Mouse (Mus musculus) heart, postnatal 0 days (tissue): ENCODE results near the gene Zmynd19. TPM values are rescaled to one million over a fixed set of nuclear protein-coding genes. Genes with fewer than 3 reads are reported as not detected.

Source experiments
- ATAC-seq: fragments of 200-750 bp; cut with Nextera tagmentation; 2 replicates; pipeline ENCODE4 v1.8.0; 2017; ENCODE audit warnings: low read depth, moderate number of reproducible peaks, moderate library complexity; ENCODE audit not compliant: insufficient read depth
- DNase-seq: peaks from one replicate; pipeline ENCODE4 v3.0.0-alpha.2; 2016; ENCODE audit warnings: low spot score
- H3K27ac ChIP-seq: fragments of 300-500 bp; sonication (generic); 2 replicates; pipeline ENCODE4 v1.5.1; 2014; ENCODE audit warnings: low read depth, mild to moderate bottlenecking
- H3K27me3 ChIP-seq: fragments of 300-500 bp; sonication (generic); 2 replicates; pipeline ENCODE4 v1.6.1; 2014; ENCODE audit warnings: low read length, mixed read lengths; ENCODE audit not compliant: control insufficient read depth, insufficient read depth
- H3K36me3 ChIP-seq: fragments of 300-500 bp; sonication (generic); replicated peaks from 2 replicates; pipeline ENCODE4 v1.6.1; 2014; ENCODE audit warnings: low read length, mixed read lengths; ENCODE audit not compliant: control insufficient read depth, insufficient read depth
- H3K4me1 ChIP-seq: fragments of 300-500 bp; sonication (generic); 2 replicates; pipeline ENCODE4 v1.6.1; 2014; ENCODE audit warnings: antibody characterized with exemption; ENCODE audit not compliant: control insufficient read depth, insufficient read depth
- H3K4me2 ChIP-seq: fragments of 300-500 bp; sonication (generic); 2 replicates; pipeline ENCODE4 v1.6.1; 2014; ENCODE audit warnings: low read depth, mild to moderate bottlenecking, low read length, moderate library complexity
- H3K4me3 ChIP-seq: fragments of 300-500 bp; sonication (generic); 2 replicates; pipeline ENCODE4 v1.5.1; 2014; ENCODE audit warnings: low read depth, low read length
- H3K9ac ChIP-seq: fragments of 300-500 bp; sonication (generic); replicated peaks from 2 replicates; pipeline ENCODE4 v1.6.1; 2014; ENCODE audit warnings: low read depth, low read length, mixed read lengths
- H3K9me3 ChIP-seq: fragments of 300-500 bp; sonication (generic); replicated peaks from 2 replicates; pipeline ENCODE4 v1.6.1; 2016; ENCODE audit warnings: low read length; ENCODE audit not compliant: control insufficient read depth
- CTCF ChIP-seq: IDR thresholded peaks from 2 replicates; pipeline ENCODE4 v1.5.1; 2016; ENCODE audit warnings: antibody characterized with exemption, control low read depth, low read depth
- EP300 ChIP-seq: IDR thresholded peaks from 2 replicates; pipeline ENCODE4 v1.6.1; 2016; ENCODE audit warnings: antibody characterized with exemption, low read depth
- WGBS: fragments of 180-500 bp; shearing (Covaris S2); extraction: QIAGEN DNeasy Blood & Tissue Kit; methylation state at CpG from one replicate; pipeline ENCODE4 v1.1.7; 2014; 5-methylcytosine and 5-hydroxymethylcytosine counted together
- polyA plus RNA-seq: library from polyadenylated mRNA; unstranded; fragments of >200 nt; fragmentation: Nextera tagmentation; extraction: Ambion mirVana; gene quantifications from 2 replicates; pipeline ENCODE4 v1.2.1, GENCODE M21; 2015
- total RNA-seq: library from RNA; depleted of rRNA; stranded (reverse); fragments of >200 nt; gene quantifications from 2 replicates; pipeline ENCODE4 v1.2.3, GENCODE M21; 2014; ENCODE audit warnings: low replicate concordance

Gene Zmynd19
- total and polyA plus RNA-seq, 2 experiments from 2014 or later: 6.0 to 21.3 TPM

- no peaks in the 10 kb centered on the region for H3K9me3 ChIP-seq
- peak; percentile 22; the same call in 1 of the 2 replicates for ATAC-seq
- no peaks in the 10 kb centered on the region for H3K36me3 ChIP-seq
- peak overlapping the region; percentile 90 for H3K9ac ChIP-seq
- H3K4me2 ChIP-seq: peak overlapping the region; percentile 73
- H3K4me1 ChIP-seq: peaks cover 6% of the 10 kb centered on the region; the same call in 1 of the 2 replicates
- peak overlapping the region; percentile 94 for H3K27ac ChIP-seq
- WGBS: 9% methylated on average over 8 of the region's 8 CpGs
- H3K27me3 ChIP-seq: no peaks in the 10 kb centered on the region
- H3K4me3 ChIP-seq: peak overlapping the region; percentile 89
- no peak for DNase-seq
- TF ChIP-seq CTCF (no peak), EP300 (no peak)
Observed at GRCm38 (mm10) chr2:24919839-24920175, 29.8 kb upstream of the Zmynd19 start.

GRCm38 (mm10) chr2:24923561-24923960, 26.0 kb upstream of the Zmynd19 start:
- peak; percentile 25 for DNase-seq
- Histone ChIP-seq H3K9me3 (no peaks in the 10 kb centered on the region), H3K9ac (no peak overlapping the region), H3K4me2 (no peak overlapping the region), H3K27ac (no peak overlapping the region), H3K27me3 (no peaks in the 10 kb centered on the region), H3K4me1 (no peaks in the 10 kb centered on the region), H3K4me3 (no peak overlapping the region), H3K36me3 (no peaks in the 10 kb centered on the region)
- 48% methylated on average over 2 of the region's 2 CpGs for WGBS
- TF ChIP-seq CTCF (peak; percentile 44), EP300 (no peak)
- no peak for ATAC-seq

DNA sequence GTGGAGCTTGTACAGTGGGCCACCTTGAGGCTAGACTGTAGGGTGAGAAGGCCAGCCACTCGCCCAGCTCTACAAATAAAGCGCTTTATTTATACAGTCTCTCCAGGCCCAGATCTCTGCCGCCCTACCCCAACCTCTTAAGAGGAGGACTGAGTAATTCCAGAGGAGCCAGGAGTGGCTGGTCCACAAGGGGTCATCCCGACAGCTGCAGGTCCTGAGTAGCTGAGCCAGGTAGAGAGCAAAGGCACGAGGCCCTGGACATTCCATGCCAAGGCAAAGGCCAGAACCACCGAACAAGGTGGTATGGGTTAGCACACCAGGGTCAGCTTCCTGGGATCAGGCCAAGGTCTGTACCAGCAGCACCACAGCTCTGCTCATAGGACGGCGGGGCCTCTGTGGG, 24.3 kb upstream of the Zmynd19 start:
- Histone ChIP-seq H3K9me3 (no peaks in the 10 kb centered on the region), H3K36me3 (no peaks in the 10 kb centered on the region), H3K4me3 (no peak overlapping the region), H3K9ac (no peak overlapping the region), H3K27ac (no peak overlapping the region), H3K27me3 (no peaks in the 10 kb centered on the region), H3K4me2 (no peak overlapping the region), H3K4me1 (no peaks in the 10 kb centered on the region)
- 76% methylated on average over 8 of the region's 8 CpGs for WGBS
- no peak for TF ChIP-seq EP300
- TF ChIP-seq CTCF: no peak
- ATAC-seq: no peak
- no peak for DNase-seq

DNA sequence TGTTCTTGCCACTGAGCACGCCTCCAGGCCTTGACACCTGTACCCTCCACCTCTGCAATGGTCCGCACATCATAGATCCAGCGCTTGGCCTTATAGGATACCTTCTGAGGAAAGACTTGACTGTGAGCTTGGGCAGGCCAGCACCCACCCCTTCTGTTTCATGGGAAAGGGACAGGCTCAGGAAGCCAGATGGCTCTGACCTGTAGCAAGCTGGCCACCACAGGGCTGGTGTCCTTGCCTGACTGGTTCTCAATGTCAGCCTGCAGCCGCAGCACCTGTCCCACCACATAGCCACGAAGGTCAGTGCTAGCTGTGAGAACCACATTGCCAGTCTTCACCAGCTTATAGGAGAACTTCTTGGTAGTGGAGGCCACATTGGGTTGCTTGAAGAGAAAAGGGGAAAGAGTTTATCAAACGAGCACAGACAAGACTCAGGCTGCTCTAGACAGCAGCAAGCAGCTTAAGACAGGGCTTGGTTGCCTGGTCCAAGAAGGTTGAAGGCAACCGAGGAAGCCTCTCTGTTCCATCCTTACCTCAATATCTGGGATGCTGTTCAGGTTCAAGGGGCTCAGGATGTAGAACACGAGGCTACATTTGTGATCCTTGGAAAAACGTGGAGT, 23.1 kb upstream of the Zmynd19 start:
- no peaks in the 10 kb centered on the region for H3K27me3 ChIP-seq
- no peaks in the 10 kb centered on the region for H3K9me3 ChIP-seq
- TF ChIP-seq CTCF: no peak
- no peak for TF ChIP-seq EP300
- no peak overlapping the region for H3K4me2 ChIP-seq
- H3K4me3 ChIP-seq: no peak overlapping the region
- 81% methylated on average over 9 of the region's 9 CpGs for WGBS
- no peaks in the 10 kb centered on the region for H3K4me1 ChIP-seq
- no peaks in the 10 kb centered on the region for H3K36me3 ChIP-seq
- no peak overlapping the region for H3K9ac ChIP-seq
- ATAC-seq (no peak), DNase-seq (no peak)
- no peak overlapping the region for H3K27ac ChIP-seq

DNA sequence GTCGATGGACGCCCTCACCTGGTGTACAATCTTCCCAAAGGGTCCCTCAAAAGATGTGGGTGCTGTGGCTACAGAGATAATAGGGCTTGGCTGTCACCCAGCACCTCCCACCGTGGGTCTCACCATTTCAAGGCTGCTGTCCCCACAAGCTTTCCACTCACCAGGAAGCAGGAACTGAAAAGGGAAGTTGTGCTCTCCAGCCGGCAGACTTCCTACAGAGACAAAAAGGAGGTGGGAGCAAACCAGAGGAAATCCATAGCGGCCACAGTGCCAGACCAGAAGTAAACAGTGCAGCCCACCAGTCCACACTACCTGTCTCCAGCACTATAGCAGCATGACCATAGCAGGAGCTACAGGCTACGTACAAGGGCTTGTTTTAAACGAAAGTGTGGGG, 22.6 kb upstream of the Zmynd19 start:
- no peaks in the 10 kb centered on the region for H3K27me3 ChIP-seq
- H3K9ac ChIP-seq: no peak overlapping the region
- DNase-seq (no peak), ATAC-seq (no peak)
- no peaks in the 10 kb centered on the region for H3K36me3 ChIP-seq
- H3K9me3 ChIP-seq: no peaks in the 10 kb centered on the region
- H3K4me3 ChIP-seq: no peak overlapping the region
- no peak overlapping the region for H3K4me2 ChIP-seq
- H3K4me1 ChIP-seq: no peaks in the 10 kb centered on the region
- no peak overlapping the region for H3K27ac ChIP-seq
- 59% methylated on average over 7 of the region's 7 CpGs for WGBS
- TF ChIP-seq EP300: no peak
- TF ChIP-seq CTCF: no peak

DNA sequence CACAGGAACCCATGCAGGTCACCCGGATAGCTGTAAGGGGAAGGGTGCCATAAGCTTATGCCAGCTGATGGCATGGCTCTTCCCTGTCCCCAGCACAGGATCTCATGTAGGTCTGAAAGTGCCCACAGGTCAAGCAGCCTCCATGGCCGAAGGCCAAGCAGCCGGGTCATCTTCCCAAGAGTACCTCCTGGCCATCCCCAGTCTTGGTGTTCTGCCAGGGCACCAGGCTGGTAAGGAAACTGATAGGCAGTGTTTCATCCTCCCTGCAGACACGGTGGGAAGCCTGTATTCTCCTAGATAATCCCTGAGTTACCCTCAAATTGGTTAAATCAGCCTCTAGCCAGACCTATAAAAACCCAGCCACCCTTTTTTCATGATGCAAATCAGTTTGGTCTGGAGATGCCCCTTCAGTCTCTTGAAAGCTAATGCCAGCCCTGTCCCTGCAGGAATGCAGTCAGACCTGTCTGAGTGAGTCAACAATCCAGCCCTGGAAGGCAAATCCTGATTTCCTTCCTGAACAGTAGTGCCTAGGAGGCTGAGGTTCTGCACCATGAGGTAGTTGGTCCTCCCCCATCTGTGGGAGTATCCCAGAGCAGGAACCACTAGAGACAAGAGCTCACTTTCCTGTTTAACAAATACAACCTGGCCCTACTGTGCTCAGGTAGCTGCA, 21.6 kb upstream of the Zmynd19 start:
- TF ChIP-seq EP300 (no peak), CTCF (no peak)
- WGBS: 62% methylated on average over 4 of the region's 4 CpGs
- Histone ChIP-seq H3K4me3 (no peak overlapping the region), H3K9ac (no peak overlapping the region), H3K36me3 (no peaks in the 10 kb centered on the region), H3K4me2 (no peak overlapping the region), H3K27me3 (no peaks in the 10 kb centered on the region), H3K27ac (peak overlapping the region; percentile 3; the same call in 1 of the 2 replicates), H3K9me3 (no peaks in the 10 kb centered on the region), H3K4me1 (no peaks in the 10 kb centered on the region)
- no peak for DNase-seq
- no peak for ATAC-seq
